Mouse (Mus musculus): ENCODE measurements around the gene Zc3hav1. TPM values are rescaled to one million over a fixed set of nuclear protein-coding genes. Genes with fewer than 3 reads are reported as not detected.
"Not testable (repeated sequence)": the region's sequence is repeated elsewhere in the genome, so short reads cannot be mapped to it uniquely, and the experiment has no call there.

The Zc3hav1 gene
- 1 to 10 TPM; 2.9 TPM for total RNA-seq (2021)

GRCm38 (mm10) chr6:38353811-38354722 is at the start of gene Zc3hav1:
Zc3hav1 (minus strand) TSS chr6:38354603.
- DNase-seq (ENCODE audit: extremely low spot score in 1 of 2, low spot score in 2 of 2): peak; percentile 7 to 81
- intact Hi-C loops (cut with DNase I): no loop called here

GRCm38 (mm10) chr6:38389671-38390070 is 35.3 kb upstream of the Zc3hav1 start:
- intact Hi-C loops (cut with DNase I): no loop called here
- DNase-seq (ENCODE audit: extremely low spot score in 1 of 2, low spot score in 2 of 2): peak in 1 of 2 experiments; percentile 25

- intact Hi-C loops (cut with DNase I): no loop called here
- peak; percentile 88 to 93 for DNase-seq (ENCODE audit: extremely low spot score in 1 of 2, low spot score in 2 of 2)
These were observed 26.8 kb upstream of the Zc3hav1 start, which contains the start of gene Ttc26 for GRCm38 (mm10) chr6:38381129-38381771. Ttc26 (plus strand) TSS chr6:38381469.

- DNase-seq (ENCODE audit: extremely low spot score in 1 of 2, low spot score in 2 of 2): no peak
- intact Hi-C loops (cut with DNase I): no loop called here
These were observed 26.3 kb upstream of the Zc3hav1 start for GRCm38 (mm10) chr6:38380764-38381128.

GRCm38 (mm10) chr6:38374271-38374670 is 19.9 kb upstream of the Zc3hav1 start:
- intact Hi-C loops (cut with DNase I): no loop called here
- DNase-seq (ENCODE audit: extremely low spot score in 1 of 2, low spot score in 2 of 2): no peak

GRCm38 (mm10) chr6:38369945-38370344 is 15.5 kb upstream of the Zc3hav1 start:
- no peak for DNase-seq (ENCODE audit: extremely low spot score in 1 of 2, low spot score in 2 of 2)

GRCm38 (mm10) chr6:38364121-38364520 is 9.7 kb upstream of the Zc3hav1 start:
- intact Hi-C loops (cut with DNase I): no loop called here
- DNase-seq (ENCODE audit: extremely low spot score in 1 of 2, low spot score in 2 of 2): no peak

More at GRCm38 (mm10) chr6:38369945-38370344, 15.5 kb upstream of the Zc3hav1 start:
- intact Hi-C loops (cut with DNase I): no loop called here

- intact Hi-C loops (cut with DNase I): no loop called here
- no peak for DNase-seq (ENCODE audit: extremely low spot score in 1 of 2, low spot score in 2 of 2)
These were observed 9.0 kb upstream of the Zc3hav1 start for GRCm38 (mm10) chr6:38363370-38363769.

GRCm38 (mm10) chr6:38361937-38362336 is 7.5 kb upstream of the Zc3hav1 start:
- no peak for DNase-seq (ENCODE audit: extremely low spot score in 1 of 2, low spot score in 2 of 2)
- intact Hi-C loops (cut with DNase I): no loop called here

GRCm38 (mm10) chr6:38361065-38361464 is 6.7 kb upstream of the Zc3hav1 start:
- intact Hi-C loops (cut with DNase I): no loop called here
- DNase-seq (ENCODE audit: extremely low spot score in 1 of 2, low spot score in 2 of 2): no peak

GRCm38 (mm10) chr6:38359736-38360499 is 5.5 kb upstream of the Zc3hav1 start:
- no peak for DNase-seq (ENCODE audit: extremely low spot score in 1 of 2, low spot score in 2 of 2)
- intact Hi-C loops (cut with DNase I): no loop called here

GRCm38 (mm10) chr6:38359044-38359735 is 4.8 kb upstream of the Zc3hav1 start:
- DNase-seq (ENCODE audit: extremely low spot score in 1 of 2, low spot score in 2 of 2); intact Hi-C loops (cut with DNase I): not testable (repeated sequence)

- intact Hi-C loops (cut with DNase I): no loop called here
- DNase-seq (ENCODE audit: extremely low spot score in 1 of 2, low spot score in 2 of 2): no peak
These were observed 4.0 kb upstream of the Zc3hav1 start for GRCm38 (mm10) chr6:38358253-38359027.

- no peak for DNase-seq (ENCODE audit: extremely low spot score in 1 of 2, low spot score in 2 of 2)
- intact Hi-C loops (cut with DNase I): no loop called here
These were observed 3.3 kb upstream of the Zc3hav1 start for GRCm38 (mm10) chr6:38357603-38358252.

- DNase-seq (ENCODE audit: extremely low spot score in 1 of 2, low spot score in 2 of 2); intact Hi-C loops (cut with DNase I): not testable (repeated sequence)
These were observed 2.4 kb upstream of the Zc3hav1 start for GRCm38 (mm10) chr6:38356661-38357433.

GRCm38 (mm10) chr6:38355862-38356261 is 1.5 kb upstream of the Zc3hav1 start:
- intact Hi-C loops (cut with DNase I): no loop called here

GRCm38 (mm10) chr6:38355354-38355823 is 986 bp upstream of the Zc3hav1 start:
- DNase-seq (ENCODE audit: extremely low spot score in 1 of 2, low spot score in 2 of 2): no peak
- intact Hi-C loops (cut with DNase I): no loop called here

More at GRCm38 (mm10) chr6:38355862-38356261, 1.5 kb upstream of the Zc3hav1 start:
- no peak for DNase-seq (ENCODE audit: extremely low spot score in 1 of 2, low spot score in 2 of 2)

Data from left cerebral cortex, postnatal 10 days (tissue).